Mouse (Mus musculus): Measurements from ENCODE around the gene Prcd.

DNA sequence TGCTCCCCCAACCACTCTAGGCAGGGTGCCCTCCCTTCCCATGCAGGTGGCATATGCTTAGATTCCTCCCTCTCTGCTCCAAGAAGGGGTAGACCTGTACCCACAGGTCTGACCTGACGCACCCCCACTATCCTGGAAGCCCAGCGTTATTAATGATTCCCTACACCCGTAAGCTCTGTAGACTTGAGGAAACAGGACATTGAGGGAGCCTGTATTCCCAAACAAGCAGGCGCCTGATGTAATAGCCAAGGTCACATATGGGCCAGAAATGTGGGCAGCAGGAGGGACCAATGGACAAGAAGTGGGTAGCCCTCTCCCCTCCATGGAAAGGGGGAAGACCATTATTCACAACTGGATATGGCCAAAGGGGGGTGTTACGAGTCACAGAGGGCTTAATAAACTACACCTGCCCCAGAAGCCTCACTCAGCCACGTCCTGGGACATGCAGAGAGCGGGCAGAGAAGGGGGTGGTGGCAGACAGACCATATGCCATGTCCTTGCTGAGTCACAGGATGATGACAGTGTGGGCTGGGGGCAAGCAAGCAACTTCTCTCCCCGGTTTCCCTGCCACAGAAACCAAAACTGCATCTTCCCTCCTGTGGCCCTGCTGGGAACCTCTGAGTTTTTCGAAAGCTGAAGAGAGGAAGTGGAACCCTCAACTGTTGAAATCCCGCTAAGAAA is 36.8 kb upstream of the Prcd start:
- no peak for TF ChIP-seq POLR2A (IDR thresholded peaks at IDR 0.05; ENCODE audit: borderline replicate concordance, extremely low read depth, low read depth, low read length)
- no peak for TF ChIP-seq CTCF (IDR thresholded peaks at IDR 0.05; ENCODE audit: insufficient read depth, low read length)

Data from lung, adult 2 months (tissue).